Mouse (Mus musculus) right cerebral cortex, postnatal 14 days (tissue): Measurements from ENCODE around the gene Vmn2r46.
"Not testable (repeated sequence)": the region's sequence is repeated elsewhere in the genome, so short reads cannot be mapped to it uniquely, and the experiment has no call there.

Source experiments
- DNase-seq: peaks from one replicate; pipeline ENCODE4 v3.0.0; 2022

The Vmn2r46 gene

DNA sequence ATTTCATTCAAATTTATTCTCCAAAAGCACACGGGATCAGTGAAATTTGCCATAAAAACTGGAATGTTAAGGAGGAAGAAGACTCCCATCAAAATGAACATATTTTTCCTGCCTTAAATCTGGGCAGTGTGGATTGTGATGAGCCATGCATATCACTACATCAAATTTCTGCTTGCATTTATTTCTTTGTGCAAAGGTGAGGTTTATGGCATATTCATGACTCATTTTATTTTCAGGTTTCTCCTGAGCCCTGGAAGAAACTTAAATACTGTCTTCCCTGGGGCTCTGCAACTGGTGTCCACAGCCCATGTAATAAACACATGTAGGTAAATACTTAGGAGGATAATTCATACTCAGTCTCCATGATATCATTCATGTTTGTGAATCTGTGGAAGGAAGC is at the start of gene Vmn2r46:
Vmn2r46 (minus strand) TSS at position 101 of the 400 bp plus-strand sequence.
- not testable (repeated sequence) for DNase-seq
